In the genomic region with DNA sequence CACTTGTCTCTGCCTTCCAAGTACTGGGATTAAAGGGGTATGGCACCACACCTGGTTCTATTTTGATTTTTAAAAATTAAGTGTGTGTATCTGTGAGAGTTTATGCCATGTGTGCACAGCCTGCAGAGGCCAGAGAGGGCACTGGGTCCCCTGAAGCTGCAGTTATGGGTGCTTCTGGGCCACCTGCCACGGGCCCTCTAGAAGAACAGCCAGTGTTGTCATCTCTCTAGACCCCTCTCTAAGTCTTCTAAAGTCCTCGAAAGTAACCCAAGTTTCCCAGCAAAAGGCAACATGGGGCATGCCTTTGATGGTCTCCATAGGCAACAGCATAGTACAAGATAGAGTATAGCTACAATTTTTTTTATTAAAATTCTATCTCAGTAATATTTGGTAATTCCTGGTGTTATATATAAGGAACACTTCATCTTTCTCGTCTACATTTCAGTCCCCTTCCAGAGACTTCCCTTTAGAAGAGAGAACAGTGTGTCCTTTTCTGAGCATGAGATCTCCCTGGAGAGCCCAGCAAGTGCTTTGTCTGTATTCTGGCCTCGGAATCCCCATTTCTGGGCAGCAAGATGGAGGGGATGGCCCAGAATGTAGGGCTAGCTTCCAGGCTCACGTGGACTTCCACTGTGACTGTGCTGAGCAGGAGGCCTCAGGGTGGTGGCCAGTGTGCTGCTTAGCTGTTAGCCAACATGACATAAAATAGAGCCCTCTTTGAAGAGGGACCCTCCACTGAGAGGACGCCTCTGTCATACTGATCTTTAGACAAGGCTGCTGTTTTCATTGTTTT, we compare ENCODE assay signal across 17 mouse cellular contexts. TPM values are rescaled to one million over a fixed set of nuclear protein-coding genes. Genes with fewer than 3 reads are reported as not detected.
A peak's percentile ranks its signal among the peaks of the same experiment; 100 is the strongest.
DNase-seq lines count a peak whose midpoint lies in the region; ATAC-seq and TF ChIP-seq lines count a peak whose summit lies in the region.
"Had no signal": no experiment of that assay in that cellular context is flagged by ENCODE, and none has a peak within 500 bp of the region (broad histone marks: within the 10 kb centered on the region; RNA-seq: fewer than 3 reads in every experiment).

No protein-coding gene starts in this region.

- no peak for ATAC-seq in lung, postnatal 0 days
- no peak for ATAC-seq in erythroblast, adult 5-6 weeks (replicated peaks; ENCODE audit: low FRiP score, poor library complexity, severe bottlenecking)

- no peak overlapping the region for H3K4me3 ChIP-seq in gastrocnemius, adult 2 months
- H3K4me3 ChIP-seq in left cerebral cortex, adult 2 months: no peak overlapping the region
- H3K4me3 ChIP-seq in brown adipose tissue, adult 24 weeks (ENCODE audit: insufficient read depth, low read depth, low read length): no peak overlapping the region
- no peak overlapping the region for H3K4me3 ChIP-seq in lung, postnatal 0 days (ENCODE audit: low read depth, low read length)
- H3K4me3 ChIP-seq: forebrain, embryonic 10.5 days; heart, embryonic 13.5 days; limb, embryonic 15.5 days had no signal

- intact Hi-C loops in gastrocnemius, adult 2 months (cut with DNase I): no loop called here
- intact Hi-C loops in left cerebral cortex, adult 2 months (cut with DNase I): no loop called here
- intact Hi-C loops in left cerebral cortex, postnatal 10 days (cut with DNase I): no loop called here
- intact Hi-C loops in heart, postnatal 36 days (cut with DNase I): no loop called here

- 66% methylated on average over 6 of the region's 6 CpGs for WGBS in lung, postnatal 0 days

- TF ChIP-seq EP300 in lung, postnatal 0 days (IDR thresholded peaks at IDR 0.05): no peak

- no peak overlapping the region for H3K4me2 ChIP-seq in lung, postnatal 0 days (replicated peaks; ENCODE audit: low read depth, low read length)
- H3K4me2 ChIP-seq: heart, embryonic 13.5 days; limb, embryonic 15.5 days had no signal

- peak overlapping the region; percentile 66 for H3K27ac ChIP-seq in gastrocnemius, adult 2 months
- H3K27ac ChIP-seq in left cerebral cortex, adult 2 months: peak overlapping the region; percentile 24; the same call in 1 of the 2 replicates
- peak overlapping the region; percentile 67 for H3K27ac ChIP-seq in brown adipose tissue, adult 24 weeks (replicated peaks; ENCODE audit: low read depth, low read length)
- no peak overlapping the region for H3K27ac ChIP-seq in lung, postnatal 0 days (ENCODE audit: low read length)
- H3K27ac ChIP-seq: forebrain, embryonic 10.5 days; heart, embryonic 13.5 days; limb, embryonic 15.5 days had no signal

- no peaks in the 10 kb centered on the region for H3K27me3 ChIP-seq in lung, postnatal 0 days (replicated peaks; ENCODE audit: insufficient read depth, low read length)
- H3K27me3 ChIP-seq: heart, embryonic 13.5 days; limb, embryonic 15.5 days had no signal

- TF ChIP-seq CTCF in gastrocnemius, adult 2 months (IDR thresholded peaks at IDR 0.05): no peak
- no peak for TF ChIP-seq CTCF in left cerebral cortex, adult 2 months (IDR thresholded peaks at IDR 0.05)
- TF ChIP-seq CTCF in lung, postnatal 0 days (IDR thresholded peaks at IDR 0.05): no peak

- no peak overlapping the region for H3K9ac ChIP-seq in lung, postnatal 0 days (replicated peaks; ENCODE audit: low read depth)
- H3K9ac ChIP-seq: heart, embryonic 13.5 days; limb, embryonic 15.5 days had no signal

- H3K4me1 ChIP-seq in brown adipose tissue, adult 24 weeks (ENCODE audit: control insufficient read depth, insufficient read depth, insufficient read length, low read length): peaks cover 2% of the 10 kb centered on the region; the same call in 1 of the 2 replicates
- H3K4me1 ChIP-seq in lung, postnatal 0 days (ENCODE audit: insufficient read depth, low read depth, low read length): peaks cover 15% of the 10 kb centered on the region; the same call in 1 of the 2 replicates

- H3K9me3 ChIP-seq in lung, postnatal 0 days (ENCODE audit: low read length): no peaks in the 10 kb centered on the region
- H3K9me3 ChIP-seq: forebrain, embryonic 10.5 days; heart, embryonic 13.5 days; limb, embryonic 15.5 days had no signal

- H3K36me3 ChIP-seq in lung, postnatal 0 days (ENCODE audit: insufficient read depth, low read length): no peaks in the 10 kb centered on the region; the same call in 1 of the 2 replicates
- H3K36me3 ChIP-seq: forebrain, embryonic 10.5 days had no signal

- peak; percentile 70 for DNase-seq in gastrocnemius, adult 2 months
- DNase-seq in gastrocnemius, postnatal 4 days (ENCODE audit: low spot score in 2 of 2): no peak
- DNase-seq in left cerebral cortex, adult 2 months (ENCODE audit: extremely low spot score in 1 of 2, low spot score in 2 of 2): no peak
- DNase-seq in left cerebral cortex, postnatal 10 days (ENCODE audit: extremely low spot score in 1 of 2, low spot score in 2 of 2): no peak
- DNase-seq in heart, postnatal 36 days: peak; percentile 52 to 56
- DNase-seq in lung, postnatal 0 days (ENCODE audit: low spot score): no peak
- DNase-seq: adrenal gland, postnatal 10 days; cerebellum, adult 8-10 months; kidney, adult 9 months; kidney, postnatal 36 days; lung, postnatal 14 days; thymus, adult 2 months had no signal

RNA-seq across cellular contexts. Expression of a gene that starts 5.0 kb away (rescaled TPM):
- 1 to 10 TPM; 7.7 to 9.8 TPM for total RNA-seq in gastrocnemius, adult 2 months (2021)
- 1 to 10 TPM; 8.1 to 8.8 TPM for total RNA-seq in gastrocnemius, postnatal 4 days (2021)
- total RNA-seq in left cerebral cortex, adult 2 months (2021): 10 to 100 TPM; 19.1 to 21.3 TPM
- total RNA-seq in left cerebral cortex, postnatal 10 days (2021): 10 to 100 TPM; 13.0 to 14.4 TPM
- polyA plus RNA-seq in brown adipose tissue, adult 24 weeks (2012; ENCODE audit: insufficient read depth, insufficient read length, missing spikeins): 21.2 and 31.5 TPM in 2 replicates
- 10 to 100 TPM; 13.8 to 20.0 TPM for total RNA-seq in heart, postnatal 36 days (2021)
- 15.9 and 19.7 TPM in 2 replicates for polyA plus RNA-seq in lung, postnatal 0 days (2015; fragmentation: Nextera tagmentation; extraction: Ambion mirVana)
- 2.1 and 5.6 TPM in 2 replicates for total RNA-seq in erythroblast, adult 5-6 weeks (2015; ENCODE audit: low replicate concordance)
- 0.85 and 6.0 TPM in 2 replicates for total RNA-seq in erythroblast, adult 5-6 weeks (2017; ENCODE audit: low replicate concordance)

RNA-seq across cellular contexts. Expression of a gene that starts 5.1 kb away (rescaled TPM):
- 10 to 100 TPM; 56.1 to 98.6 TPM for total RNA-seq in gastrocnemius, adult 2 months (2021)
- 10 to 100 TPM; 42.6 to 49.5 TPM for total RNA-seq in gastrocnemius, postnatal 4 days (2021)
- total RNA-seq in left cerebral cortex, adult 2 months (2021): 10 to 100 TPM; 46.3 to 50.3 TPM
- total RNA-seq in left cerebral cortex, postnatal 10 days (2021): 10 to 100 TPM; 25.9 to 30.8 TPM
- 119 and 173 TPM in 2 replicates for polyA plus RNA-seq in brown adipose tissue, adult 24 weeks (2012; ENCODE audit: insufficient read depth, insufficient read length, missing spikeins)
- 100 to 1,000 TPM; 185 to 218 TPM for total RNA-seq in heart, postnatal 36 days (2021)
- 38.9 and 42.7 TPM in 2 replicates for polyA plus RNA-seq in lung, postnatal 0 days (2015; fragmentation: Nextera tagmentation; extraction: Ambion mirVana)
- 1.7 and 4.0 TPM in 2 replicates for total RNA-seq in erythroblast, adult 5-6 weeks (2015; ENCODE audit: low replicate concordance)
- 3.5 and 3.8 TPM in 2 replicates for total RNA-seq in erythroblast, adult 5-6 weeks (2017; ENCODE audit: low replicate concordance)

RNA-seq across cellular contexts. Expression of a gene that starts 23.6 kb away (rescaled TPM):
- total RNA-seq in gastrocnemius, adult 2 months (2021): 10 to 100 TPM; 23.2 to 29.0 TPM
- 10 to 100 TPM; 26.5 to 27.9 TPM for total RNA-seq in gastrocnemius, postnatal 4 days (2021)
- total RNA-seq in left cerebral cortex, adult 2 months (2021): 10 to 100 TPM; 95.1 to 95.5 TPM
- total RNA-seq in left cerebral cortex, postnatal 10 days (2021): 10 to 100 TPM; 48.4 to 50.9 TPM
- polyA plus RNA-seq in brown adipose tissue, adult 24 weeks (2012; ENCODE audit: insufficient read depth, insufficient read length, missing spikeins): 115 and 176 TPM in 2 replicates
- total RNA-seq in heart, postnatal 36 days (2021): 10 to 100 TPM; 56.9 to 61.9 TPM
- 120 and 155 TPM in 2 replicates for polyA plus RNA-seq in lung, postnatal 0 days (2015; fragmentation: Nextera tagmentation; extraction: Ambion mirVana)
- 17.9 and 24.9 TPM in 2 replicates for total RNA-seq in erythroblast, adult 5-6 weeks (2015; ENCODE audit: low replicate concordance)
- total RNA-seq in erythroblast, adult 5-6 weeks (2017; ENCODE audit: low replicate concordance): 19.8 and 20.2 TPM in 2 replicates

RNA-seq across cellular contexts. Expression of a gene that starts 49.0 kb away (rescaled TPM):
- total RNA-seq in gastrocnemius, adult 2 months (2021): 1 to 10 TPM; 6.8 to 9.7 TPM
- 10 to 100 TPM; 15.8 to 16.6 TPM for total RNA-seq in gastrocnemius, postnatal 4 days (2021)
- total RNA-seq in left cerebral cortex, adult 2 months (2021): 1 to 10 TPM; 2.3 to 2.6 TPM
- total RNA-seq in left cerebral cortex, postnatal 10 days (2021): 1 to 10 TPM; 2.8 to 4.0 TPM
- 8.2 and 11.9 TPM in 2 replicates for polyA plus RNA-seq in brown adipose tissue, adult 24 weeks (2012; ENCODE audit: insufficient read depth, insufficient read length, missing spikeins)
- 10 to 100 TPM in 1 of 2 experiments, 1 to 10 TPM in 1; 9.0 to 10.3 TPM for total RNA-seq in heart, postnatal 36 days (2021)
- 136 and 148 TPM in 2 replicates for polyA plus RNA-seq in lung, postnatal 0 days (2015; fragmentation: Nextera tagmentation; extraction: Ambion mirVana)
- total RNA-seq in erythroblast, adult 5-6 weeks (2015; ENCODE audit: low replicate concordance): 10.2 and 21.1 TPM in 2 replicates
- total RNA-seq in erythroblast, adult 5-6 weeks (2017; ENCODE audit: low replicate concordance): 22.2 and 29.0 TPM in 2 replicates

Comparison
In these comparisons a context has a peak if more than half of its experiments do, and no peak if none do; other contexts are left out.
1. DNase-seq: peak in gastrocnemius, adult 2 months (single experiment) and heart, postnatal 36 days (2 of 2); none in gastrocnemius, postnatal 4 days (0 of 2), left cerebral cortex, adult 2 months (0 of 2), left cerebral cortex, postnatal 10 days (0 of 2) and lung, postnatal 0 days (single experiment).
2. RNA of a gene that starts 5.1 kb away (total RNA-seq): 185 to 218 TPM in heart, postnatal 36 days, 56.1 to 98.6 TPM in gastrocnemius, adult 2 months, 46.3 to 50.3 TPM in left cerebral cortex, adult 2 months, 42.6 to 49.5 TPM in gastrocnemius, postnatal 4 days and 25.9 to 30.8 TPM in left cerebral cortex, postnatal 10 days; 1.7 to 4.0 TPM in erythroblast, adult 5-6 weeks; every median in the first group is over 4 times any median in the second.